Mouse (Mus musculus) adrenal gland, adult 10 weeks (tissue): Measurements from ENCODE around the gene Tmed4. TPM values are rescaled to one million over a fixed set of nuclear protein-coding genes. Genes with fewer than 3 reads are reported as not detected.

Experiments
- polyA plus RNA-seq: library from polyadenylated mRNA; stranded (reverse); fragments of 350-450 nt; fragmentation: Illumina TruSeq; extraction: RNeasy Lipid Tissue Mini Kit (QIAGEN cat#74804); gene quantifications from one replicate; pipeline ENCODE4 v1.2.3, GENCODE M21; 2014; ENCODE audit warnings: low read depth, low replicate concordance

The Tmed4 gene
- polyA plus RNA-seq: 55.3 TPM

GRCm38 (mm10) chr11:6274387-6275093 is at the start of gene Tmed4:
Gene Tmed4, minus strand, starts transcription at chr11:6274870.

GRCm38 (mm10) chr11:6291401-6292115 is 16.9 kb upstream of the Tmed4 start, which contains the start of gene Ogdh:
Gene Ogdh, plus strand, starts transcription at chr11:6291633.

GRCm38 (mm10) chr11:6267320-6268254 is 7.1 kb downstream of the Tmed4 start, which contains the start of gene Ddx56:
Gene Ddx56, minus strand, starts transcription at chr11:6267772.

GRCm38 (mm10) chr11:6230012-6230411 is 44.7 kb downstream of the Tmed4 start, which contains the start of gene Npc1l1:
Gene Npc1l1, minus strand, starts transcription at chr11:6230143.

Other genes with a start within 250 kb of the Tmed4 start
- gene Camk2b, start 208.5 kb downstream of the Tmed4 start, polyA plus RNA-seq: 3.1 TPM
- gene A730071L15Rik, start 74.8 kb downstream of the Tmed4 start, polyA plus RNA-seq: not detected
- gene Nudcd3, start 74.5 kb downstream of the Tmed4 start, polyA plus RNA-seq: 32.5 TPM
- gene Npc1l1, start 44.7 kb downstream of the Tmed4 start, polyA plus RNA-seq: not detected
- 10.8 TPM for gene Ddx56, start 7.1 kb downstream of the Tmed4 start, polyA plus RNA-seq
- gene Ogdh, start 16.8 kb upstream of the Tmed4 start, polyA plus RNA-seq: 192 TPM
- 0.87 TPM for gene Zmiz2, start 114.2 kb upstream of the Tmed4 start, polyA plus RNA-seq
- 1,365 TPM for gene Ppia, start 140.6 kb upstream of the Tmed4 start, polyA plus RNA-seq
- 21.3 TPM for gene H2afv, start 169.6 kb upstream of the Tmed4 start, polyA plus RNA-seq
- gene Purb, start 201.0 kb upstream of the Tmed4 start, polyA plus RNA-seq: 181 TPM
- gene Myo1g, start 246.1 kb upstream of the Tmed4 start, polyA plus RNA-seq: not detected